Mouse (Mus musculus): ENCODE data around the gene Olfr777. TPM values are rescaled to one million over a fixed set of nuclear protein-coding genes. Genes with fewer than 3 reads are reported as not detected.
"Not testable (repeated sequence)": the region's sequence is repeated elsewhere in the genome, so short reads cannot be mapped to it uniquely, and the experiment has no call there.

Gene Olfr777
- total RNA-seq (2021): not detected
- long read RNA-seq, experiment 1: 0 reads
- long read RNA-seq, experiment 2: 0 reads

- no peak for DNase-seq
These were observed at the start of gene Olfr777 for GRCm38 (mm10) chr10:129271081-129271535. TSS of gene Olfr777 (minus strand) at chr10:129271485.

DNA sequence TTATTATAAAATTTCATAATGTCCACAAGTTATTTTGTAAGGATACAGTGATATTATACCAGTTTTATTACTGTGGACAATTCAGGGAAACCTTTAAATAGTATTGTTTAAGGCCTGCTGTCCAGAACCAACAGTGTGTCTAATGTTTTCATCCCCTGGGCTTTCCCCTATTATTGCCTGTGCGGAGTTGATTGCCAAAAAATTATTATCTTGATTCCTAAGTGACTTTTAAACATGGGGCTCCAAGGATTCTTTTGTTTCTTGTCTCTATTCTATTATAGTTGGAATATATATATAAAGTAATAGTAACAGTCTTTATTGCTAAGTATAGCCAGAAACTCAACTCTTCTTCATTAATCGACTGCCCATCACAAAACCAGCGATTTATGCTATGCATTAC lies 46.5 kb upstream of the Olfr777 start, which contains the start of gene Olfr780:
Gene Olfr780 (plus strand): TSS at position 301 of the 400 bp plus-strand sequence.
- DNase-seq: no peak

DNA sequence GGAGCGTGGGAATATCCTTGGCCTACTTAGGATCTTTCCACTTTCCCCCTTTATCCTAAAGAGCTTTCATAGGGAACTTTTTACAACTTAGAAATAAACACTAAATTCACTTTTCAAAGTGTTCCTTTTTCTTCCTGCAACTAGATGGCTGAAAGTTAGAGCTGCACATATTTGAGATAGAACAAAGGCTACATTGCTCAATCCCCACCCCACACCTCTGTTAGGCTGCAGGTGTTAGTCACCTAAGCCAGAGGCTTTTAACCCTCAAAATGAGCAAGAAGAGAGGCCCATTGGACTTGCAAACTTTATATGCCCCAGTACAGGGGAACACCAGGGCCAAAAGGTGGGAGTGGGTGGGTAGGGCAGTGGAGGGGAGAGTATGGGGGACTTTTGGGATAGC lies 42.2 kb upstream of the Olfr777 start:
- not testable (repeated sequence) for DNase-seq

DNA sequence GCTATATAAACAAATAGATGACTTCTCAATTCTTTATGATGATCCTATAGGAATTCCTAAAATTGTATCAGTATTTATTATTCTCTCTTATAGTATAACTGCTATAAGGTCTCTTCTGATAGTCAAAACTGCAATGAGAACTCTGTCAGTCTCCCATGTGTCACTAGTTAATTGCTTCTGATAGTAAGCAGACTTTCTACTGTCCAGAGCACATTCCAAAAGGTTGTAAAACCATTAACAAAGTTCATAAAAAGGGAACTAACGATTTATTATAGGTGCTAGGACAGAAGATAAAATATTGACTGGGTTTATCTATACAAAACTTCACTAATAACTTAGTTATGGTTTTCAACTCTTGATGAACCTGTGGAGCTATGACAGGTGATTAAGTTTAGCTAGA lies 41.7 kb upstream of the Olfr777 start:
- DNase-seq: not testable (repeated sequence)

GRCm38 (mm10) chr10:129258827-129259226 lies 12.5 kb downstream of the Olfr777 start, which contains the start of gene Olfr776:
TSS of gene Olfr776 (plus strand) at chr10:129259127.
- DNase-seq: no peak

- DNase-seq: no peak
These were observed 23.2 kb downstream of the Olfr777 start, which contains the start of gene Olfr775 for GRCm38 (mm10) chr10:129248112-129248511. TSS of gene Olfr775 (plus strand) at chr10:129248412.

DNA sequence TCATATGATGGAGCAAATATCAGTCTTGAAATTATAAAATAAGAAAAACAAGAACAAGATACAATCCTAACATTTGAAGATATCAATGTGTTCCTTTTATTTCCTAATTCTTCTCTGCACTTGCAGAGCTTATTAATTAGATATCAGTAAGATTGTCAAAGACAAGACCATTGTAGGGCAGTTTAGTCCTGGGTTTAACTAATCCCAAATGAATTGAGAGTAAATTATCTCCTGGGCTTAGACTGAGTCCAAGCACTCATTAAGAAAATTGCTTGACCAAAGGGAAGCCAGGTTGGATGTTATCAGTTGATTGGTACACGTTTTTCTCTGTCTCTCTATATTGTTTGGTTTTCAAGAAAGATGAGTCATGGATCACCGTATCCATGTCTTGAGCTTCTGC lies 35.4 kb downstream of the Olfr777 start, which contains the start of gene Olfr774:
Gene Olfr774 (plus strand): TSS at position 301 of the 400 bp plus-strand sequence.
- no peak for DNase-seq

DNA sequence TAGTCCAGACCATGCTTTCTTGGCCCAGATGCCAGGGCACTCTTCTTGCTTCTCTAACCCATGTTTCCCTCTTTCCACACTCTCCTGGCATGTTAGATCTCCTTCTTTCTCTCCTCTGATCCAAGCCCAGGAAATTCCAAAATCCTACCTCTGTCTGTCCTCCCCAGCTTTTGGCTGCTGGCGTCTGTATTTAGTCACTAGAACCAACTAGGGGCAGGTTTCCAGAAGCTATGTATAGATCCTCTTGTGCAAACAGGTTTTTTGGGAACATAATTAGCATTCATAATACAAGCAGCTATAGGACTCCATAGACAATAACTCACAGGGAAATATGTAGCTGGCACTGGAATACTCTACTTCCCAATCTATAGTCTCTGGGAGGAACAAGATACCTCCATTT lies 40.5 kb downstream of the Olfr777 start:
- no peak for DNase-seq

Other genes starting within 250 kb of the Olfr777 start
- gene Olfr764-ps1, start 231.6 kb downstream of the Olfr777 start, total RNA-seq (2021): not detected
- not detected for gene Olfr765, start 221.5 kb downstream of the Olfr777 start, total RNA-seq (2021)
- gene Olfr766-ps1, start 202.5 kb downstream of the Olfr777 start, total RNA-seq (2021): not detected
- gene Olfr767, start 188.6 kb downstream of the Olfr777 start, total RNA-seq (2021): not detected
- not detected for gene Olfr768, start 172.1 kb downstream of the Olfr777 start, total RNA-seq (2021)
- not detected for gene Olfr769, start 153.6 kb downstream of the Olfr777 start, total RNA-seq (2021)
- not detected for gene Olfr770, start 132.5 kb downstream of the Olfr777 start, total RNA-seq (2021)
- gene Olfr771, start 106.7 kb downstream of the Olfr777 start, total RNA-seq (2021): not detected
- not detected for gene Olfr772, start 93.6 kb downstream of the Olfr777 start, total RNA-seq (2021)
- not detected for gene Olfr773, start 84.1 kb downstream of the Olfr777 start, total RNA-seq (2021)
- not detected for gene Olfr774, start 35.3 kb downstream of the Olfr777 start, total RNA-seq (2021)
- gene Olfr775, start 23.1 kb downstream of the Olfr777 start, total RNA-seq (2021): not detected
- gene Olfr776, start 12.4 kb downstream of the Olfr777 start, total RNA-seq (2021): not detected
- not detected for gene Olfr780, start 46.6 kb upstream of the Olfr777 start, total RNA-seq (2021)
- not detected for gene Olfr781, start 57.4 kb upstream of the Olfr777 start, total RNA-seq (2021)
- gene Olfr782, start 77.4 kb upstream of the Olfr777 start, total RNA-seq (2021): not detected
- gene Olfr784, start 112.6 kb upstream of the Olfr777 start, total RNA-seq (2021): under 1 TPM in 1 of 2 experiments, not detected in 1; 0.09 TPM
- not detected for gene Olfr785, start 133.9 kb upstream of the Olfr777 start, total RNA-seq (2021)
- gene Olfr786, start 155.8 kb upstream of the Olfr777 start, total RNA-seq (2021): not detected
- gene Olfr787, start 190.4 kb upstream of the Olfr777 start, total RNA-seq (2021): not detected
- not detected for gene Olfr788, start 199.5 kb upstream of the Olfr777 start, total RNA-seq (2021)
- not detected for gene Olfr789, start 213.3 kb upstream of the Olfr777 start, total RNA-seq (2021)
- not detected for gene Olfr790, start 227.0 kb upstream of the Olfr777 start, total RNA-seq (2021)

Measured in adrenal gland, postnatal 10 days (tissue).